Mouse (Mus musculus): ENCODE measurements around the gene Coa5.
A peak's percentile ranks its signal among the peaks of the same experiment; 100 is the strongest.

Gene Coa5

GRCm38 (mm10) chr1:37430297-37430840 lies 466 bp upstream of the Coa5 start:
- DNase-seq = peak in 1 of 2 experiments; percentile 41

GRCm38 (mm10) chr1:37428911-37429310 lies 992 bp downstream of the Coa5 start:
- peak in 1 of 2 experiments; percentile 9 for DNase-seq

DNA sequence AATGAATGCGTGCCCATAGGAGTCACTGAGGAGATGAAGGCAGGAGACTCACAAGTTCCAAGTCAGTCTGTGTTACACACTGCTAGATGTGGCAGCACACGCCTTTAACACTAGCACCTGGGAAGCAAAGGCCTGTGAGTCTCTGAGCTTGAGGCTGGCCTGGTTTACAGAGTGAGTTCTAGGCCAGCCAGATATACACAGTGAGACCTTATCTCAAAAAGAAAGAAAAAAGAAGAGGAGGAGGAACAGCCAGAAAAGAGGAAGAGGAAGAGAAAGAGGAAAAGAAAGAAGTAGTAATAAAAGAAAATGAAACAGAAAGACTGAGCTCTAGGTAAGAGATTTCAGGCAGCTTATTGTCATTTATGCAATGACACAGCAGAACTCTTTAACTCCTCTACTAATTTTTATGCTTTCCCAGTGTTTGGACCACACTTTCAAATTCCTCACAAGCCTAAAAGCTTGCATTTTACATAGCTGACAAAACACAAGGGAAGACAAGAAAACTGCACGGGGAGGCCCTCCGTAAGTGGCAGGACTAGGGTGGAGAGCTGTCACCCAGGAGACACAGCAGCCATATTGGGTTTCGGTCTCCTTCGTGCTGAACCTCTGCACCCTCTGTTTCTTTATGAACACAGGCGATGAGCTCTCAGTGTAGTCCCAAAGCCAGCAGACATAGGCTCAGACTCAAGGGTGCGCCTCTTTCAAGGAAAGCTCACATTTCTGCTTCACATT lies 2.6 kb downstream of the Coa5 start:
- DNase-seq = peak in 1 of 2 experiments; percentile 13

DNA sequence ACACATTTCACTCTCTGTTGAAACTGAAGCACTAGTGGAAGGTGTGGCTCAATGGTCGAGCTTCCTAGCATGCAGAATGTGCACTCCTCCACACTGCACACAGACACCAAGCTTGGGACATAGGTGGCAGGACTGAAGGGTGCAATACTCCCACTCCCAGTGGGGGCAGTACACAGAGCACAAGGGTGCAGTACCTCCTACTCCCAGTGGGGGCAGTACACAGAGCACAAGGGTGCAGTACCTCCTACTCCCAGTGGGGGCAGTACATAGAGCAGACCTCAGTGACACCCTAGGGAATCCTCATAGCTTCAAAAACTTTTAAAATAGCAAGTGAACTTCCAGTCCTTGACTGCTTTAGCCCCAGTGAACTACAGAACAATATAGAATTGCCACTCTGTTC lies 10.5 kb downstream of the Coa5 start:
- DNase-seq = peak; percentile 64 to 83

DNA sequence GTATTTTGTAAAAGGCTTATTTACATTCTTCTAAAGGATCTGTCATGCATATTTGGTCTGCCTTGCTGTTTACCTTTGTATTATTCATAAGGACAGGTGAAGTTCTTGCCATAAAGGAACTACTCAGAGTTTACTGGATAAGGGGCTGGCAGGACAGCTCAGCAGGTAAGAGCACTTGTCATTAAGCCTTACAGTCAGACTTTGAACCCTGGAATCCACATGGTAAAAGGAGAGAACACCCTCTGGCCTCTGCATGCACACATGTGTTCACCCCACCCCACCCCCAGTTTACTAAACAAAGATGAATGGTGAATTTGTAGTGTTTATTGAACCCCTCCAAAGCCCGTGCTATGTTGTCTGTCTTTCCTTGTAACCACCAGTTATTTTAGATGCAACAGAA lies 14.5 kb downstream of the Coa5 start:
- no peak for DNase-seq

GRCm38 (mm10) chr1:37409647-37410046 lies 20.3 kb downstream of the Coa5 start:
- DNase-seq = no peak

- no peak for DNase-seq
Measured at GRCm38 (mm10) chr1:37408678-37409077, 21.2 kb downstream of the Coa5 start.

DNA sequence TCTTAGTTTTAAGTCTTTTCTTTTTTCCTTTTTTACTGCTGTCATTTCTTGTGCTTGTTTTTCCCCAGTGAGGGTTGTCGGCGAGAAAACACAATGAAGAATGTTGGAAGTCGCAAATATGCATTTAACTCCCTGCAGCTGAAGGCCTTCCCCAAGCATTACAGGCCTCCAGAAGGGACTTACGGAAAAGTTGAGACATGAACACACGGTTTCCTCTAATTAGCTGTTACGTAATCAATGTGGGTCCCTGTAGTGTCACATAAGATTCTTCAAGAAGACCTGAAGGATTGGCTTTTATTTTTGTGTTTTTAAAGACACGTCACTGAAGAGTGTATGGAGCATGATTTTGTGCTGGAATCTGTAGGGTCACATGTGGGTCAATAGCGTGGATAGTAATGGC lies 21.8 kb downstream of the Coa5 start:
- DNase-seq = no peak

DNA sequence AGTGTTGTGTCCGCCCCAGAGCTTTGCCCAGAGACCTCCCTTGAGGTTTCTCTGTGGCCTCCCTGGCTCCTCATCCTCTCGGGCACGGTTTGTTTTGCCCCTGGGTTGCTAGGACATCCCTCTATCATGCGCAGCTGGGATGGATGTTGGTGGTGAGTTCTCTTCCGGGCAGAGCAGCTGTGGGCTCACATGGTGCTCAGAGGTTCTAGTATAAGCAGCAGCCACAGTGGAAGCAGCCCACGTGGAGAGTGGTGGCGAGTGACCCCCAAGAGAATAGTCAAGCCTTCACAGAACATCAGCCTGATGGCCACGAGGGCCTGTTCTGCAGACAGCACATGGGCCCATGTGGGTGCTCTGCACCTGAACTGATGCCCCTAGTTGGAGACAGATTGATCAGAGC lies 22.7 kb downstream of the Coa5 start:
- no peak for DNase-seq

DNA sequence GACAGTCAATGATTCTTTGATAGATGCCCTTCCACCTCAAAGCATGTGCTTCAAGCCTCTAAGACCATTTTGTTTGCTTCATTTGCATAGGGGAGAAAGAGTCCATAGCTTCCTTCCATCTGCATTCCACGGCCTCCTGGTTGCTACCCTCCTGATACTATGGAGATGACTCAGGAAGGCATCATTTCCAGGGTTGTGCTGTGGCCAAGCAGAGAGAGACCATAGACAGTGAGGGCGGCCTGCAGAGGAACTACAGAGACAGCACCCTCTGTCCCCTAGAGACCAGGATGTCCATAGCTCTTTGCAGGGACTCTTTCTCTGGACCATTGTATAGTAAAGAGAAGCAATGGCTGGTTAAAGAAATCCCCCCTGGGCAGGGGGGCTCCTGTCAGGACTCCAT lies 24.8 kb downstream of the Coa5 start:
- DNase-seq = no peak

- peak; percentile 40 to 64 for DNase-seq
Measured at GRCm38 (mm10) chr1:37401687-37402086, 28.2 kb downstream of the Coa5 start.

DNA sequence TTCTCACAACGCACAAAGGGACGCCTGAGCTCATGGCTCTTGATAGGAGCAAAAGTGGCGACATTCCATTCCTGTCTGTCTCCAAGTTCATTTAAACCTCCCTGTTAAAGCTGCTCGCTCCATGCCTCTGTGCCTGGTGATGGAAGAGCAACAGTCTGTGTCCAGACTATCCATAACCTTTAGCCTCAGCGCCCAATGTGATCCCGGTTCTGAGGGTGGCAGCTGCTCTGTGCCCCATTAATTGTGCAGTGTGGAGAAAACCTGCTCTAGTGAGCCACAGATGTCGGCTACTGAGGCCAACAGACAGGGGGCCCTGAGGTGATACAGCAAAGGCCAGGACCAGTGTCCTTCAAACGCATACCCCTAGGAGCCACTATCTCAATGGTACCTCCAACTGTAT lies 30.2 kb downstream of the Coa5 start:
- DNase-seq = no peak

- DNase-seq = peak in 1 of 2 experiments; percentile 42
Measured at GRCm38 (mm10) chr1:37398961-37399360, 30.9 kb downstream of the Coa5 start.

DNA sequence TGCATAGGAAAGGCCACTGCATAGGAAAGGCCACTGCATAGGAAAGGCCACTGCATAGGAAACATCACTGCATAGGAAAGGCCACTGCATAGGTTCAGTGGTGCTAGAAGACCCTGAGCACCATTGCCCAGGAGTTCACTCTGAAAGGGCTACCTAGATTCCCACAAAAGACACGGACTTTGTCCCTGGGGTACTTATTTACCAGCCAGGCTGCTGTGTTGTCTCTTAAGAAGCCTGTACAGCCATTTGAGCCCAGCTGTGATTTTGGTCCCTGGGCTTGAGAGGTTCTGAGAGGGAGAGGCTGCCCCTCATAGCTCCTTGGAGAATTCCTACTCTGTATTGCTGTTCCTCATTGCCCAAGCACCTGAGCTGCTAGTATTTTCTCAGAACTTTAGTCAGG lies 33.4 kb downstream of the Coa5 start:
- no peak for DNase-seq

DNA sequence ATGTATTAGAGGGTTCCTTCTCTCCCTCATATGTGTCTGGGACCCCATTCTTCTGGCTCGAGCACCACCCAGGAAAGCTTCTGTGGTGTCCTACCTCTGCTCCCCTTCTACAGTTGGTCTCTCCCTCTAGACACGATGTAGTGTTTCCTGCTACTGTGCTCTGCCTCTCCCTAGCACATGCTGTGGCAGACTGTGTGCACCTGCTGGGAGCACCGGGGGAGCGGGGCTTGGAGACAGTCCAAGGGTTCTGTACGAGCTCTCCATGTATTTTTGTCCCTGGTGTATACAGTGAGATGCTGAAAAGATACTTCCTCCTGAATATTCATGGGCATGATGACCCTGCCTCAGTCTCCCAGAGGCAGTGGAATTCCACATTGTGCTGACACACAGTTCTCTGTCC lies 36.7 kb downstream of the Coa5 start:
- no peak for DNase-seq

- DNase-seq = no peak
Measured at GRCm38 (mm10) chr1:37386448-37386971, 43.4 kb downstream of the Coa5 start.

DNA sequence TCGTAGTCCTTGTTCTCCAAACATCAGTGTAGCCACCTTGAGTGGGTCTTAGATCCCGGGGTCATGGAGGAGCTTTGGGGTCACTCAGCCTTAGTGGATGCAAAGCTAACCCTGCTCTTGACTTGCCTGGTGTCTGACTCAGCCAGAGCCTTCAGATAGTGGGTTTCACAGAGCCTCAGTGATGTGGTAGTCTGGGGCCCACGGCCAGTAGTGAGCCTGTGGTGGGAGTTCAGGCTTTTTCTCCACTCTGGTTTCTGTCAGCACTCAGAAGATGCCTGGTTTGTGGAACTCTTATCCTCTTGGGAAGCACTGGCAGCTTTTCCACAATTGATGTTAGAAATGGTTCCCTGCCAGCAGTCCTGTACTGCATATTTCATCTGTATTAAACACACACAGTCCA lies 45.6 kb downstream of the Coa5 start:
- DNase-seq = no peak

DNA sequence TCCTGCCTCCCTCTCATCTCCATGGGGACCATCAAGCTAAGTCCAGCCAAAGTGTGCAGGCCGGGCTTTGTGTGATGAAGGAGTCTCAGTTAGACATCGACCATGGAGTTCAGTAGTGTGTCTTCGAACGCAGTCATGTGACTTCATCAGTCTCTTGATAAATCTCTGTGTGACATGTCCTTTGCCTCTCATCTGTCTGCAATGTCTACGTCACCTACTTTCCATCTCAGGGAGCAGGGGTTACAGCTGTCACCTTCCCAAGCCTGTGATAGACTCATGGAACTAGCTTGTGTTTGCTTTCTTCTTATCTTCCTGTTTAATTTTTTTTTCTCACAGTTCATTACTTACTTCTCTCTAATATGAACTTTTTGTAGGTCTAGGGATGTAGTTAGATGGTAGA lies 49.0 kb downstream of the Coa5 start:
- peak in 1 of 2 experiments; percentile 27 for DNase-seq

DNA sequence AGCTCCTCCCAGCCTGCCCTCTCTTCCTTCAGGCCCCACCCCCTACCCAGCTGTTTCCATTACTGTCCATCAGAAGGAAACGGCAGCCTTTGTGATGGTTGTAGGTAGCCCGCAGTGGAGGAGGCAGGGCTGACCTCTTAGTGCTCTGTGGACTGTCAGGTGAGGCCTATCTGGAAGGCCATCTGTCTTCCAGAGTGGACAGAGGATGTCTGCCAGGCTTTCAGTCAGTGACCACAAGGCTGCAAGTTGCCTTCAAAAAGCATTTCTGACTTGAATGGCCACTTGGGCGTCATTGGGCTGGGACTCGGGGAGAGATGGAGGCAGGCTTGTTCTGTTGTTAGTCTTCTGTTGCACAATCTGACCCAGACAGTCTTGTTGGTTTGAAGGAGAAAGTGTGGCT lies 50.4 kb downstream of the Coa5 start:
- no peak for DNase-seq

DNA sequence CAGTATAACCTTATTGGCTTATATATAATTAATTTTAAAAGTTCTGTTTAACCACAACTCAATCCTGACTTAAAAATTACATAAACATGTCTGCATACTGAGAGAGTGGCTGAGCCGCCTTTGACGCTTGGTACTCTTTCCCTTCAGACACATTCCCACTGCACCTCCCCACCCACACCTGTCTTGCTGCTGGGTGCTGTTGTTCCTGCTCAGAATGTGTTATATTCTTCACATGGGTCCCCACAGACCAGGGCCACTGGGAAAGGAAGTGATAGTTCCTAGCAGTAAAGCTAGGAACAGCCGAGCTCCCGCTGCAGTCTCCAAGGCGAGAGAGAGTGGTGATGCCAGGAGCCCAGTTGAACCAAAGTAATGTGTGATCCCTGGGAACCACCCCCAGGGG lies 51.8 kb downstream of the Coa5 start:
- DNase-seq = no peak

DNA sequence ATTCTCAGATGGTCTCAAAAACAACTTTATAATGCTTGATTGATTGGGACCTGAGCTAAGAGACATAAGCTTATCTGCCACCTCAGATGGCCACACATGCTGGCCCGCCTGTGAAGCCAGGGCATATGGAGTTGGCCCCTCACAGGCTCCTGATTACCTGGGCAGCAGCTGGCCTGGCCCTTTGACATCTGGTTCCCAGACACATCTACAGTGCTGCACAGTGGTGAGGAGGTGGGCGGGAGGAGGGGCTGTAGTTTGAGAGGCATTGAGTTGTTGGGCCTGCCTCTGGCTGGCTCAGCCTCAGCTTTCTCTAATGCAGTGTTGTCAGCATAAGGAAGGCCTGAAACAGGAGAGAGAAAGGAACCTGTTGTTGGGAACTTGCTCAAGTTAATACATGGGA lies 53.2 kb downstream of the Coa5 start:
- DNase-seq = no peak

- DNase-seq = no peak
Measured at GRCm38 (mm10) chr1:37376177-37376576, 53.7 kb downstream of the Coa5 start.

DNA sequence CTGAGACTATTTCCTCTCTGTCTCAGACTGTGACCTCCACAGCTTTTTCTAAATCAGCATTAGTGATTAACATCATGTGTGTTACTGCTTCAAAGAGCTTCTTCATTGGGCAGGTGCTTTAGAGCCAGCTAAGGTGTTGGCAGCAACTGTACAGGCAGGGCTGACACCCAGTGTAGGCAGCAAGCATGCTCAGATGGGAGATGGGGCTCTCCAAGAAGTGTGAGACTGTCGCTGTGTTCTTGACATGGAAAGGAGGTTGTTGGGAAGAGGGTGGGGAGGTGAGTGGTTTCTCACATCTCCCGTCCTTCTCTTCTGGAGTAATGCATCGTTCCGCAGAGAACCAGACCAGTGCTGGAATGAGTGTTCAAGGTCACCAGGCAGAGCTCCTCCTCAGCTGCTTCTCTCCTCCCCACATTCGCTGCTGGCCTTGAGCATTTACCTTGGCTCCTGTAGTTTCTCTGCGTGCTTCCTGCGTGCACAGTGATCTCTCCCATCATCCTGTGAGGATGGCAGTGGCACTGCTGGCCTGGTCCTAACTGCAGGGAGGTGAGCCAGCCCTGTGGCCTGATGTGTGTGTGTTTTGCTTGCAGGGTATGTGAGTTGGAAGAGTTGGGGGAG lies 61.0 kb downstream of the Coa5 start:
- DNase-seq = no peak

GRCm38 (mm10) chr1:37368125-37368524 lies 61.8 kb downstream of the Coa5 start:
- no peak for DNase-seq
